Mouse (Mus musculus) limb, embryonic 10.5 days (tissue): Measurements from ENCODE around the gene Hfe2. TPM values are rescaled to one million over a fixed set of nuclear protein-coding genes. Genes with fewer than 3 reads are reported as not detected.
"Not testable (repeated sequence)": the region's sequence is repeated elsewhere in the genome, so short reads cannot be mapped to it uniquely, and the experiment has no call there.

Experiments used
- DNase-seq: peaks from one replicate; pipeline ENCODE4 v3.0.0-alpha.2; 2017; ENCODE audit warnings: low spot score
- H3K27ac ChIP-seq: fragments of 300-500 bp; sonication (generic); 2 replicates; pipeline ENCODE4 v1.5.1; 2016; ENCODE audit warnings: mild to moderate bottlenecking
- H3K27me3 ChIP-seq: fragments of 300-500 bp; sonication (generic); 2 replicates; pipeline ENCODE4 v1.6.1; 2016; ENCODE audit warnings: low read depth, mild to moderate bottlenecking; ENCODE audit not compliant: poor library complexity, severe bottlenecking
- H3K36me3 ChIP-seq: fragments of 300-500 bp; sonication (generic); 2 replicates; pipeline ENCODE4 v1.6.1; 2016; ENCODE audit warnings: mild to moderate bottlenecking, moderate library complexity
- H3K4me1 ChIP-seq: fragments of 300-500 bp; sonication (generic); 2 replicates; pipeline ENCODE4 v1.6.1; 2016
- H3K4me3 ChIP-seq: fragments of 300-500 bp; sonication (generic); 2 replicates; pipeline ENCODE4 v1.5.1; 2016; ENCODE audit warnings: mild to moderate bottlenecking, moderate library complexity
- H3K9me3 ChIP-seq: fragments of 300-500 bp; sonication (generic); replicated peaks from 2 replicates; pipeline ENCODE4 v1.6.1; 2016; ENCODE audit warnings: mild to moderate bottlenecking
- WGBS: fragments of 180-500 bp; shearing (Covaris S2); methylation state at CpG from one replicate; pipeline ENCODE4 v1.1.7; 2016; 5-methylcytosine and 5-hydroxymethylcytosine counted together
- polyA plus RNA-seq: library from polyadenylated mRNA; unstranded; fragments of >200 nt; fragmentation: Nextera tagmentation; extraction: Ambion mirVana; gene quantifications from 2 replicates; pipeline ENCODE4 v1.2.1, GENCODE M21; 2016

Hfe2 gene
- polyA plus RNA-seq, 1 experiment from 2014 or later, result 0.84 TPM

- Histone ChIP-seq H3K27ac (peak overlapping the region; percentile 70), H3K4me1 (peaks cover 15% of the 10 kb centered on the region), H3K4me3 (peak overlapping the region; percentile 44), H3K9me3 (no peaks in the 10 kb centered on the region), H3K36me3 (no peaks in the 10 kb centered on the region), H3K27me3 (peaks cover 8% of the 10 kb centered on the region; the same call in 1 of the 2 replicates)
- peak; percentile 43 for DNase-seq
- WGBS, result 9% methylated on average over 26 of the region's 26 CpGs
Observed at GRCm38 (mm10) chr3:96487596-96488289, 37.2 kb upstream of the Hfe2 start.

- not testable (repeated sequence) for H3K36me3 ChIP-seq, DNase-seq, H3K9me3 ChIP-seq, H3K27me3 ChIP-seq
- peaks cover 15% of the 10 kb centered on the region for H3K4me1 ChIP-seq
- 4% methylated on average over 4 of the region's 55 CpGs for WGBS
- peak overlapping the region; percentile 44 for H3K4me3 ChIP-seq
- H3K27ac ChIP-seq, result peak overlapping the region; percentile 70
Observed at GRCm38 (mm10) chr3:96488290-96488906, 36.6 kb upstream of the Hfe2 start.

- not testable (repeated sequence) for H3K36me3 ChIP-seq, H3K9me3 ChIP-seq, DNase-seq, H3K27me3 ChIP-seq
- Histone ChIP-seq H3K4me3 (peak overlapping the region; percentile 32; the same call in 1 of the 2 replicates), H3K4me1 (peaks cover 15% of the 10 kb centered on the region), H3K27ac (peak overlapping the region; percentile 79; the same call in 1 of the 2 replicates)
- under 1% methylated on average over 9 of the region's 31 CpGs for WGBS
Observed at GRCm38 (mm10) chr3:96488907-96489629, 35.9 kb upstream of the Hfe2 start.

- not testable (repeated sequence) for H3K9me3 ChIP-seq, H3K27me3 ChIP-seq, H3K4me3 ChIP-seq, H3K36me3 ChIP-seq, DNase-seq
- H3K4me1 ChIP-seq, result peaks cover 15% of the 10 kb centered on the region
- 77% methylated on average over 6 of the region's 8 CpGs for WGBS
- H3K27ac ChIP-seq, result peak overlapping the region; percentile 79
Observed at GRCm38 (mm10) chr3:96489636-96490035, 35.3 kb upstream of the Hfe2 start.

- H3K36me3 ChIP-seq, DNase-seq, H3K9me3 ChIP-seq, H3K4me3 ChIP-seq, H3K27me3 ChIP-seq, H3K27ac ChIP-seq: not testable (repeated sequence)
- WGBS, result 96% methylated on average over 7 of the region's 11 CpGs
- peaks cover 14% of the 10 kb centered on the region for H3K4me1 ChIP-seq
Observed at GRCm38 (mm10) chr3:96494456-96494855, 30.5 kb upstream of the Hfe2 start.

- 91% methylated on average over 3 of the region's 3 CpGs for WGBS
- Histone ChIP-seq H3K27ac (no peak overlapping the region), H3K36me3 (no peaks in the 10 kb centered on the region), H3K27me3 (no peaks in the 10 kb centered on the region), H3K4me3 (no peak overlapping the region), H3K9me3 (no peaks in the 10 kb centered on the region), H3K4me1 (peaks cover 14% of the 10 kb centered on the region)
- no peak for DNase-seq
Observed at GRCm38 (mm10) chr3:96494912-96495311, 30.1 kb upstream of the Hfe2 start.

GRCm38 (mm10) chr3:96495490-96496210, 29.3 kb upstream of the Hfe2 start:
- no peaks in the 10 kb centered on the region for H3K27me3 ChIP-seq
- WGBS, result 97% methylated on average over 1 of the region's 1 CpGs
- no peak for DNase-seq
- peaks cover 14% of the 10 kb centered on the region for H3K4me1 ChIP-seq
- H3K36me3 ChIP-seq, result no peaks in the 10 kb centered on the region
- no peak overlapping the region for H3K27ac ChIP-seq
- H3K4me3 ChIP-seq, result no peak overlapping the region
- H3K9me3 ChIP-seq, result no peaks in the 10 kb centered on the region

GRCm38 (mm10) chr3:96496216-96496615, 28.8 kb upstream of the Hfe2 start:
- H3K36me3 ChIP-seq, result no peaks in the 10 kb centered on the region
- WGBS, result 59% methylated on average over 7 of the region's 7 CpGs
- peaks cover 14% of the 10 kb centered on the region for H3K4me1 ChIP-seq
- H3K27ac ChIP-seq, result no peak overlapping the region
- no peaks in the 10 kb centered on the region for H3K9me3 ChIP-seq
- DNase-seq, result no peak
- no peaks in the 10 kb centered on the region for H3K27me3 ChIP-seq
- H3K4me3 ChIP-seq, result 0 out of 2 replicates have a peak overlapping the region, but pooled peaks have one; percentile 63

- Histone ChIP-seq H3K4me3 (peak overlapping the region; percentile 63), H3K4me1 (peaks cover 14% of the 10 kb centered on the region), H3K27ac (peak overlapping the region; percentile 50; the same call in 1 of the 2 replicates)
- H3K9me3 ChIP-seq, H3K36me3 ChIP-seq, H3K27me3 ChIP-seq: not testable (repeated sequence)
- peak; percentile 38 for DNase-seq
- 12% methylated on average over 14 of the region's 14 CpGs for WGBS
Observed at GRCm38 (mm10) chr3:96496620-96497275, 28.2 kb upstream of the Hfe2 start.

GRCm38 (mm10) chr3:96497451-96498028, 27.4 kb upstream of the Hfe2 start:
- under 1% methylated on average over 19 of the region's 19 CpGs for WGBS
- peak; percentile 82 for DNase-seq
- Histone ChIP-seq H3K4me3 (peak overlapping the region; percentile 63), H3K9me3 (no peaks in the 10 kb centered on the region), H3K27ac (peak overlapping the region; percentile 50), H3K27me3 (no peaks in the 10 kb centered on the region), H3K36me3 (no peaks in the 10 kb centered on the region), H3K4me1 (peaks cover 14% of the 10 kb centered on the region)

GRCm38 (mm10) chr3:96498476-96499245, 26.3 kb upstream of the Hfe2 start:
- Histone ChIP-seq H3K27ac (no peak overlapping the region), H3K4me3 (peak overlapping the region; percentile 69; the same call in 1 of the 2 replicates), H3K4me1 (peaks cover 17% of the 10 kb centered on the region), H3K9me3 (no peaks in the 10 kb centered on the region), H3K27me3 (no peaks in the 10 kb centered on the region), H3K36me3 (no peaks in the 10 kb centered on the region)
- WGBS, result 83% methylated on average over 4 of the region's 4 CpGs
- DNase-seq, result peak; percentile 31
